Mouse (Mus musculus) intestine, postnatal 0 days (tissue): ENCODE data around the gene Slc22a13. TPM values are rescaled to one million over a fixed set of nuclear protein-coding genes. Genes with fewer than 3 reads are reported as not detected.

Experiments used
- ATAC-seq: fragments of 200-750 bp; cut with Nextera tagmentation; 2 replicates; pipeline ENCODE4 v1.8.0; 2017; ENCODE audit warnings: mild to moderate bottlenecking, moderate TSS enrichment, moderate library complexity
- H3K27ac ChIP-seq: fragments of 300-500 bp; sonication (generic); 2 replicates; pipeline ENCODE4 v1.5.1; 2014; ENCODE audit warnings: mild to moderate bottlenecking, low read depth, low read length, moderate library complexity
- H3K27me3 ChIP-seq: fragments of 300-500 bp; sonication (generic); replicated peaks from 2 replicates; pipeline ENCODE4 v1.6.1; 2014; ENCODE audit warnings: low read length, mixed read lengths; ENCODE audit not compliant: control insufficient read depth, insufficient read depth
- H3K36me3 ChIP-seq: fragments of 300-500 bp; sonication (generic); 2 replicates; pipeline ENCODE4 v1.6.1; 2014; ENCODE audit warnings: mild to moderate bottlenecking, moderate library complexity; ENCODE audit not compliant: control insufficient read depth, insufficient read depth
- H3K4me1 ChIP-seq: fragments of 300-500 bp; sonication (generic); replicated peaks from 2 replicates; pipeline ENCODE4 v1.6.1; 2014; ENCODE audit warnings: antibody characterized with exemption, low read length, mixed read lengths; ENCODE audit not compliant: control insufficient read depth, insufficient read depth
- H3K4me2 ChIP-seq: fragments of 300-500 bp; sonication (generic); replicated peaks from 2 replicates; pipeline ENCODE4 v1.6.1; 2014; ENCODE audit warnings: low read depth, mild to moderate bottlenecking, moderate library complexity
- H3K4me3 ChIP-seq: fragments of 300-500 bp; sonication (generic); 2 replicates; pipeline ENCODE4 v1.5.1; 2014; ENCODE audit warnings: low read depth, low read length
- H3K9ac ChIP-seq: fragments of 300-500 bp; sonication (generic); 2 replicates; pipeline ENCODE4 v1.6.1; 2014; ENCODE audit warnings: mild to moderate bottlenecking, low read depth, low read length
- H3K9me3 ChIP-seq: fragments of 300-500 bp; sonication (generic); 2 replicates; pipeline ENCODE4 v1.6.1; 2016; ENCODE audit warnings: mixed run types; ENCODE audit not compliant: control insufficient read depth
- CTCF ChIP-seq: sonication (generic); IDR thresholded peaks from 2 replicates; pipeline ENCODE4 v1.5.1; 2016; ENCODE audit warnings: low read depth, mild to moderate bottlenecking, control low read depth, antibody characterized with exemption, moderate library complexity
- WGBS: fragments of 180-500 bp; shearing (Covaris S2); extraction: QIAGEN DNeasy Blood & Tissue Kit; methylation state at CpG from one replicate; pipeline ENCODE4 v1.1.7; 2014; 5-methylcytosine and 5-hydroxymethylcytosine counted together
- polyA plus RNA-seq: library from polyadenylated mRNA; unstranded; fragments of >200 nt; fragmentation: Nextera tagmentation; extraction: Ambion mirVana; gene quantifications from 2 replicates; pipeline ENCODE4 v1.2.1, GENCODE M21; 2015

Gene Slc22a13
- polyA plus RNA-seq, 1 experiment from 2014 or later, result not detected

GRCm38 (mm10) chr9:119243981-119244380 is 35.1 kb upstream of the Slc22a13 start:
- no peak overlapping the region for H3K9ac ChIP-seq
- ATAC-seq, result peak; percentile 89
- H3K27me3 ChIP-seq, result no peaks in the 10 kb centered on the region
- H3K9me3 ChIP-seq, result no peaks in the 10 kb centered on the region
- peaks cover 15% of the 10 kb centered on the region; the same call in 1 of the 2 replicates for H3K4me1 ChIP-seq
- H3K4me2 ChIP-seq, result no peak overlapping the region; the same call in 1 of the 2 replicates
- TF ChIP-seq CTCF, result no peak
- no peak overlapping the region for H3K4me3 ChIP-seq
- peaks cover 29% of the 10 kb centered on the region for H3K36me3 ChIP-seq
- WGBS, result 48% methylated on average over 3 of the region's 3 CpGs
- H3K27ac ChIP-seq, result peak overlapping the region; percentile 84

- H3K4me2 ChIP-seq, result no peak overlapping the region
- no peaks in the 10 kb centered on the region for H3K27me3 ChIP-seq
- no peaks in the 10 kb centered on the region for H3K9me3 ChIP-seq
- H3K4me1 ChIP-seq, result peaks cover 15% of the 10 kb centered on the region; the same call in 1 of the 2 replicates
- no peak overlapping the region for H3K4me3 ChIP-seq
- peak; percentile 69 for ATAC-seq
- 32% methylated on average over 11 of the region's 11 CpGs for WGBS
- no peak overlapping the region for H3K9ac ChIP-seq
- peaks cover 22% of the 10 kb centered on the region for H3K36me3 ChIP-seq
- peak overlapping the region; percentile 87 for H3K27ac ChIP-seq
- TF ChIP-seq CTCF, result no peak
Measured at GRCm38 (mm10) chr9:119241169-119241865, 32.4 kb upstream of the Slc22a13 start.

- Histone ChIP-seq H3K4me2 (no peak overlapping the region), H3K27ac (peak overlapping the region; percentile 87), H3K36me3 (peaks cover 22% of the 10 kb centered on the region), H3K9me3 (no peaks in the 10 kb centered on the region), H3K27me3 (no peaks in the 10 kb centered on the region), H3K9ac (no peak overlapping the region), H3K4me3 (no peak overlapping the region), H3K4me1 (peaks cover 15% of the 10 kb centered on the region; the same call in 1 of the 2 replicates)
- WGBS, result 68% methylated on average over 10 of the region's 10 CpGs
- TF ChIP-seq CTCF, result no peak
- ATAC-seq, result no peak
Measured at GRCm38 (mm10) chr9:119240286-119240997, 31.5 kb upstream of the Slc22a13 start.

- H3K4me3 ChIP-seq, result no peak overlapping the region
- H3K36me3 ChIP-seq, result peaks cover 22% of the 10 kb centered on the region
- H3K9me3 ChIP-seq, result no peaks in the 10 kb centered on the region
- H3K9ac ChIP-seq, result no peak overlapping the region
- peak overlapping the region; percentile 50 for H3K27ac ChIP-seq
- no peak overlapping the region for H3K4me2 ChIP-seq
- TF ChIP-seq CTCF, result no peak
- H3K4me1 ChIP-seq, result peaks cover 15% of the 10 kb centered on the region; the same call in 1 of the 2 replicates
- no peak for ATAC-seq
- no peaks in the 10 kb centered on the region for H3K27me3 ChIP-seq
- 56% methylated on average over 3 of the region's 3 CpGs for WGBS
Measured at GRCm38 (mm10) chr9:119239274-119239673, 30.4 kb upstream of the Slc22a13 start.

- Histone ChIP-seq H3K27me3 (no peaks in the 10 kb centered on the region), H3K4me1 (peaks cover 15% of the 10 kb centered on the region; the same call in 1 of the 2 replicates), H3K4me3 (no peak overlapping the region), H3K36me3 (peaks cover 20% of the 10 kb centered on the region), H3K27ac (peak overlapping the region; percentile 50; the same call in 1 of the 2 replicates), H3K4me2 (no peak overlapping the region), H3K9me3 (no peaks in the 10 kb centered on the region), H3K9ac (no peak overlapping the region)
- 88% methylated on average over 4 of the region's 4 CpGs for WGBS
- no peak for ATAC-seq
- no peak for TF ChIP-seq CTCF
Measured at GRCm38 (mm10) chr9:119238796-119239195, 29.9 kb upstream of the Slc22a13 start.

- TF ChIP-seq CTCF, result no peak
- no peak for ATAC-seq
- Histone ChIP-seq H3K9me3 (no peaks in the 10 kb centered on the region), H3K9ac (no peak overlapping the region), H3K4me2 (peak overlapping the region; percentile 42; the same call in 1 of the 2 replicates), H3K27ac (no peak overlapping the region), H3K4me3 (no peak overlapping the region), H3K27me3 (no peaks in the 10 kb centered on the region), H3K36me3 (no peaks in the 10 kb centered on the region), H3K4me1 (no peaks in the 10 kb centered on the region)
- 54% methylated on average over 4 of the region's 7 CpGs for WGBS
Measured at GRCm38 (mm10) chr9:119231552-119231951, 22.7 kb upstream of the Slc22a13 start.
